Mouse (Mus musculus): ENCODE measurements around the gene Pepd. TPM values are rescaled to one million over a fixed set of nuclear protein-coding genes. Genes with fewer than 3 reads are reported as not detected.

The Pepd gene
- total RNA-seq, 1 experiment from 2014 or later = 23.5 TPM

GRCm38 (mm10) chr7:35035565-35035964, 123.4 kb downstream of the Pepd start:
- no peak for ATAC-seq (replicated peaks in 1 of 2; ENCODE audit: insufficient read depth in 1 of 2, low FRiP score in 2 of 2, low TSS enrichment in 1 of 2, low read depth in 1 of 2, poor library complexity in 2 of 2, severe bottlenecking in 2 of 2)

GRCm38 (mm10) chr7:35036266-35036731, 124.1 kb downstream of the Pepd start:
- ATAC-seq (replicated peaks in 1 of 2; ENCODE audit: insufficient read depth in 1 of 2, low FRiP score in 2 of 2, low TSS enrichment in 1 of 2, low read depth in 1 of 2, poor library complexity in 2 of 2, severe bottlenecking in 2 of 2) = no peak

GRCm38 (mm10) chr7:35037408-35037807, 125.2 kb downstream of the Pepd start:
- no peak for ATAC-seq (replicated peaks in 1 of 2; ENCODE audit: insufficient read depth in 1 of 2, low FRiP score in 2 of 2, low TSS enrichment in 1 of 2, low read depth in 1 of 2, poor library complexity in 2 of 2, severe bottlenecking in 2 of 2)

- no peak for ATAC-seq (replicated peaks in 1 of 2; ENCODE audit: insufficient read depth in 1 of 2, low FRiP score in 2 of 2, low TSS enrichment in 1 of 2, low read depth in 1 of 2, poor library complexity in 2 of 2, severe bottlenecking in 2 of 2)
These were observed 128.2 kb downstream of the Pepd start for GRCm38 (mm10) chr7:35040176-35040972.

- ATAC-seq (replicated peaks in 1 of 2; ENCODE audit: insufficient read depth in 1 of 2, low FRiP score in 2 of 2, low TSS enrichment in 1 of 2, low read depth in 1 of 2, poor library complexity in 2 of 2, severe bottlenecking in 2 of 2) = no peak; a peak in 1 of 4 replicates
These were observed 129.4 kb downstream of the Pepd start for GRCm38 (mm10) chr7:35041286-35042208.

- no peak for ATAC-seq (replicated peaks in 1 of 2; ENCODE audit: insufficient read depth in 1 of 2, low FRiP score in 2 of 2, low TSS enrichment in 1 of 2, low read depth in 1 of 2, poor library complexity in 2 of 2, severe bottlenecking in 2 of 2)
These were observed 130.0 kb downstream of the Pepd start for GRCm38 (mm10) chr7:35042209-35042554.

GRCm38 (mm10) chr7:35042759-35043217, 130.6 kb downstream of the Pepd start:
- ATAC-seq (replicated peaks in 1 of 2; ENCODE audit: insufficient read depth in 1 of 2, low FRiP score in 2 of 2, low TSS enrichment in 1 of 2, low read depth in 1 of 2, poor library complexity in 2 of 2, severe bottlenecking in 2 of 2) = no peak

GRCm38 (mm10) chr7:35043266-35043817, 131.2 kb downstream of the Pepd start:
- ATAC-seq (replicated peaks in 1 of 2; ENCODE audit: insufficient read depth in 1 of 2, low FRiP score in 2 of 2, low TSS enrichment in 1 of 2, low read depth in 1 of 2, poor library complexity in 2 of 2, severe bottlenecking in 2 of 2) = no peak

GRCm38 (mm10) chr7:35044719-35045118, 132.5 kb downstream of the Pepd start:
- ATAC-seq (replicated peaks in 1 of 2; ENCODE audit: insufficient read depth in 1 of 2, low FRiP score in 2 of 2, low TSS enrichment in 1 of 2, low read depth in 1 of 2, poor library complexity in 2 of 2, severe bottlenecking in 2 of 2) = no peak

GRCm38 (mm10) chr7:35046091-35046490, 133.9 kb downstream of the Pepd start:
- no peak for ATAC-seq (replicated peaks in 1 of 2; ENCODE audit: insufficient read depth in 1 of 2, low FRiP score in 2 of 2, low TSS enrichment in 1 of 2, low read depth in 1 of 2, poor library complexity in 2 of 2, severe bottlenecking in 2 of 2)

GRCm38 (mm10) chr7:35050540-35050939, 138.4 kb downstream of the Pepd start:
- ATAC-seq (replicated peaks in 1 of 2; ENCODE audit: insufficient read depth in 1 of 2, low FRiP score in 2 of 2, low TSS enrichment in 1 of 2, low read depth in 1 of 2, poor library complexity in 2 of 2, severe bottlenecking in 2 of 2) = no peak

GRCm38 (mm10) chr7:35053161-35053560, 141.0 kb downstream of the Pepd start:
- ATAC-seq (replicated peaks in 1 of 2; ENCODE audit: insufficient read depth in 1 of 2, low FRiP score in 2 of 2, low TSS enrichment in 1 of 2, low read depth in 1 of 2, poor library complexity in 2 of 2, severe bottlenecking in 2 of 2) = no peak

GRCm38 (mm10) chr7:35054286-35054685, 142.1 kb downstream of the Pepd start:
- ATAC-seq (replicated peaks in 1 of 2; ENCODE audit: insufficient read depth in 1 of 2, low FRiP score in 2 of 2, low TSS enrichment in 1 of 2, low read depth in 1 of 2, poor library complexity in 2 of 2, severe bottlenecking in 2 of 2) = no peak

- ATAC-seq (replicated peaks in 1 of 2; ENCODE audit: insufficient read depth in 1 of 2, low FRiP score in 2 of 2, low TSS enrichment in 1 of 2, low read depth in 1 of 2, poor library complexity in 2 of 2, severe bottlenecking in 2 of 2) = no peak
These were observed 142.9 kb downstream of the Pepd start for GRCm38 (mm10) chr7:35054977-35055618.

GRCm38 (mm10) chr7:35055619-35056435, 143.6 kb downstream of the Pepd start:
- peak in 1 of 2 experiments; percentile 8; a peak in 1 of 4 replicates for ATAC-seq (replicated peaks in 1 of 2; ENCODE audit: insufficient read depth in 1 of 2, low FRiP score in 2 of 2, low TSS enrichment in 1 of 2, low read depth in 1 of 2, poor library complexity in 2 of 2, severe bottlenecking in 2 of 2)

- ATAC-seq (replicated peaks in 1 of 2; ENCODE audit: insufficient read depth in 1 of 2, low FRiP score in 2 of 2, low TSS enrichment in 1 of 2, low read depth in 1 of 2, poor library complexity in 2 of 2, severe bottlenecking in 2 of 2) = peak; percentile 93 to 97
These were observed 144.3 kb downstream of the Pepd start, which contains the start of gene Cebpg for GRCm38 (mm10) chr7:35056436-35056864. Cebpg (minus strand) TSS chr7:35056573.
